Mouse (Mus musculus) liver, embryonic 13.5 days (tissue): ENCODE data around the gene Rmi1. TPM values are rescaled to one million over a fixed set of nuclear protein-coding genes. Genes with fewer than 3 reads are reported as not detected.
A peak's percentile ranks its signal among the peaks of the same experiment; 100 is the strongest.
"Not testable (repeated sequence)": the region's sequence is repeated elsewhere in the genome, so short reads cannot be mapped to it uniquely, and the experiment has no call there.

Source experiments
- ATAC-seq: fragments of 200-750 bp; cut with Nextera tagmentation; 2 replicates; pipeline ENCODE4 v1.8.0; 2017; ENCODE audit warnings: low read depth, mild to moderate bottlenecking, moderate number of reproducible peaks, moderate library complexity
- DNase-seq: peaks from one replicate; pipeline ENCODE4 v3.0.0; 2022
- H3K27ac ChIP-seq: fragments of 300-500 bp; sonication (generic); 2 replicates; pipeline ENCODE4 v1.5.1; 2015; ENCODE audit warnings: moderate library complexity, mild to moderate bottlenecking, inconsistent platforms
- H3K27me3 ChIP-seq: fragments of 300-500 bp; sonication (generic); 2 replicates; pipeline ENCODE4 v1.6.1; 2015; ENCODE audit warnings: mild to moderate bottlenecking, inconsistent platforms
- H3K36me3 ChIP-seq: fragments of 300-500 bp; sonication (generic); 2 replicates; pipeline ENCODE4 v1.6.1; 2015; ENCODE audit warnings: mild to moderate bottlenecking, inconsistent platforms
- H3K4me1 ChIP-seq: fragments of 300-500 bp; sonication (generic); replicated peaks from 2 replicates; pipeline ENCODE4 v1.6.1; 2015; ENCODE audit warnings: inconsistent platforms
- H3K4me2 ChIP-seq: fragments of 300-500 bp; sonication (generic); 2 replicates; pipeline ENCODE4 v1.6.1; 2015; ENCODE audit warnings: inconsistent platforms, mild to moderate bottlenecking, moderate library complexity
- H3K4me3 ChIP-seq: fragments of 300-500 bp; sonication (generic); replicated peaks from 2 replicates; pipeline ENCODE4 v1.5.1; 2015; ENCODE audit warnings: mild to moderate bottlenecking, inconsistent platforms
- H3K9ac ChIP-seq: fragments of 300-500 bp; sonication (generic); 2 replicates; pipeline ENCODE4 v1.6.1; 2015; ENCODE audit warnings: mild to moderate bottlenecking, inconsistent platforms
- H3K9me3 ChIP-seq: fragments of 300-500 bp; sonication (generic); replicated peaks from 2 replicates; pipeline ENCODE4 v1.6.1; 2016; ENCODE audit warnings: inconsistent platforms
- WGBS: fragments of 180-500 bp; shearing (Covaris S2); methylation state at CpG from one replicate; pipeline ENCODE4 v1.1.7; 2015; ENCODE audit not compliant: insufficient replicate concordance; 5-methylcytosine and 5-hydroxymethylcytosine counted together
- polyA plus RNA-seq: library from polyadenylated mRNA; unstranded; fragments of >200 nt; fragmentation: Nextera tagmentation; extraction: Ambion mirVana; gene quantifications from 2 replicates; pipeline ENCODE4 v1.2.1, GENCODE M21; 2015

Gene Rmi1
- polyA plus RNA-seq, 1 experiment from 2014 or later: 14.9 TPM

GRCm38 (mm10) chr13:58373153-58373470, 28.9 kb upstream of the Rmi1 start:
- Histone ChIP-seq H3K36me3 (no peaks in the 10 kb centered on the region; the same call in 1 of the 2 replicates), H3K27me3 (no peaks in the 10 kb centered on the region), H3K27ac (no peak overlapping the region), H3K4me1 (no peaks in the 10 kb centered on the region), H3K4me3 (no peak overlapping the region), H3K9me3 (peaks cover 12% of the 10 kb centered on the region; the same call in 1 of the 2 replicates), H3K9ac (no peak overlapping the region), H3K4me2 (no peak overlapping the region)
- ATAC-seq (no peak), DNase-seq (no peak)
- 53% methylated on average over 2 of the region's 2 CpGs for WGBS

- peaks cover 24% of the 10 kb centered on the region for H3K4me1 ChIP-seq
- peaks cover 38% of the 10 kb centered on the region for H3K36me3 ChIP-seq
- ATAC-seq: no peak
- H3K9me3 ChIP-seq: peaks cover 31% of the 10 kb centered on the region
- peak overlapping the region; percentile 63; the same call in 1 of the 2 replicates for H3K27ac ChIP-seq
- WGBS: 48% methylated on average over 11 of the region's 11 CpGs
- H3K4me2 ChIP-seq: peak overlapping the region; percentile 91
- no peak for DNase-seq
- H3K9ac ChIP-seq: peak overlapping the region; percentile 90
- no peaks in the 10 kb centered on the region for H3K27me3 ChIP-seq
- peak overlapping the region; percentile 90 for H3K4me3 ChIP-seq
Measured at GRCm38 (mm10) chr13:58384371-58384770, 17.7 kb upstream of the Rmi1 start.

GRCm38 (mm10) chr13:58384779-58385546, 17.1 kb upstream of the Rmi1 start, which contains the start of gene 2210016F16Rik:
TSS of gene 2210016F16Rik (minus strand) at chr13:58385225.
- Histone ChIP-seq H3K4me2 (peak within 1 kb of the TSS; percentile 91), H3K27me3 (no peaks in the 10 kb centered on the region), H3K36me3 (peaks cover 32% of the 10 kb centered on the region), H3K9ac (peak within 1 kb of the TSS; percentile 90), H3K27ac (peak within 1 kb of the TSS; percentile 63), H3K4me3 (peak within 1 kb of the TSS; percentile 90), H3K4me1 (peaks cover 24% of the 10 kb centered on the region), H3K9me3 (peaks cover 25% of the 10 kb centered on the region)
- 2% methylated on average over 80 of the region's 80 CpGs for WGBS
- DNase-seq (peak; percentile 60), ATAC-seq (peak; percentile 79)

GRCm38 (mm10) chr13:58385547-58385920, 16.5 kb upstream of the Rmi1 start:
- H3K4me3 ChIP-seq: peak overlapping the region; percentile 90
- H3K36me3 ChIP-seq: peaks cover 32% of the 10 kb centered on the region
- peak overlapping the region; percentile 91 for H3K4me2 ChIP-seq
- DNase-seq: no peak
- peaks cover 19% of the 10 kb centered on the region for H3K9me3 ChIP-seq
- H3K27me3 ChIP-seq: no peaks in the 10 kb centered on the region
- H3K27ac ChIP-seq: peak overlapping the region; percentile 63; the same call in 1 of the 2 replicates
- 66% methylated on average over 7 of the region's 7 CpGs for WGBS
- H3K9ac ChIP-seq: peak overlapping the region; percentile 90
- peaks cover 24% of the 10 kb centered on the region for H3K4me1 ChIP-seq
- no peak for ATAC-seq

GRCm38 (mm10) chr13:58387948-58388347, 14.1 kb upstream of the Rmi1 start:
- ATAC-seq: no peak; the same call in 1 of the 2 replicates
- Histone ChIP-seq H3K4me3 (no peak overlapping the region), H3K4me1 (peaks cover 24% of the 10 kb centered on the region), H3K9ac (no peak overlapping the region), H3K9me3 (no peaks in the 10 kb centered on the region), H3K27ac (no peak overlapping the region), H3K4me2 (no peak overlapping the region), H3K27me3 (no peaks in the 10 kb centered on the region), H3K36me3 (peaks cover 27% of the 10 kb centered on the region)
- peak; percentile 63 for DNase-seq
- WGBS: 14% methylated on average over 7 of the region's 7 CpGs

GRCm38 (mm10) chr13:58388379-58388778, 13.7 kb upstream of the Rmi1 start:
- ATAC-seq (no peak), DNase-seq (no peak)
- Histone ChIP-seq H3K27me3 (no peaks in the 10 kb centered on the region), H3K36me3 (peaks cover 27% of the 10 kb centered on the region), H3K9me3 (no peaks in the 10 kb centered on the region), H3K9ac (no peak overlapping the region), H3K4me3 (no peak overlapping the region), H3K4me2 (no peak overlapping the region), H3K4me1 (peaks cover 24% of the 10 kb centered on the region), H3K27ac (no peak overlapping the region)
- 25% methylated on average over 3 of the region's 3 CpGs for WGBS

- 0 out of 2 replicates have a peak overlapping the region, but pooled peaks have one; percentile 9 for H3K27ac ChIP-seq
- no peak overlapping the region for H3K4me3 ChIP-seq
- H3K36me3 ChIP-seq: peaks cover 38% of the 10 kb centered on the region
- no peaks in the 10 kb centered on the region for H3K27me3 ChIP-seq
- peaks cover 15% of the 10 kb centered on the region for H3K4me1 ChIP-seq
- WGBS: 72% methylated on average over 2 of the region's 2 CpGs
- ATAC-seq: no peak
- no peak overlapping the region for H3K9ac ChIP-seq
- DNase-seq: no peak
- H3K9me3 ChIP-seq: no peaks in the 10 kb centered on the region
- no peak overlapping the region for H3K4me2 ChIP-seq
Measured at GRCm38 (mm10) chr13:58389324-58389951, 12.6 kb upstream of the Rmi1 start.

GRCm38 (mm10) chr13:58394392-58394791, 7.7 kb upstream of the Rmi1 start:
- 0 out of 2 replicates have a peak, but pooled peaks have one; percentile 29 for ATAC-seq
- not testable (repeated sequence) for H3K27ac ChIP-seq, H3K4me3 ChIP-seq, H3K4me1 ChIP-seq, DNase-seq, H3K9ac ChIP-seq, H3K4me2 ChIP-seq, H3K9me3 ChIP-seq, H3K27me3 ChIP-seq
- WGBS: 82% methylated on average over 11 of the region's 11 CpGs
- peaks cover 80% of the 10 kb centered on the region for H3K36me3 ChIP-seq

- ATAC-seq (no peak), DNase-seq (no peak)
- H3K4me2 ChIP-seq: no peak overlapping the region
- H3K36me3 ChIP-seq: peaks cover 63% of the 10 kb centered on the region
- no peak overlapping the region for H3K4me3 ChIP-seq
- no peaks in the 10 kb centered on the region for H3K9me3 ChIP-seq
- WGBS: 92% methylated on average over 13 of the region's 13 CpGs
- no peak overlapping the region for H3K9ac ChIP-seq
- peaks cover 9% of the 10 kb centered on the region for H3K4me1 ChIP-seq
- no peak overlapping the region for H3K27ac ChIP-seq
- no peaks in the 10 kb centered on the region for H3K27me3 ChIP-seq
Measured at GRCm38 (mm10) chr13:58397651-58398050, 4.4 kb upstream of the Rmi1 start.

- H3K36me3 ChIP-seq: peaks cover 36% of the 10 kb centered on the region
- WGBS: 2% methylated on average over 11 of the region's 11 CpGs
- no peaks in the 10 kb centered on the region for H3K9me3 ChIP-seq
- ATAC-seq: no peak
- H3K4me2 ChIP-seq: peak overlapping the region; percentile 81
- H3K27ac ChIP-seq: peak overlapping the region; percentile 98; the same call in 1 of the 2 replicates
- H3K4me1 ChIP-seq: peaks cover 28% of the 10 kb centered on the region
- H3K9ac ChIP-seq: peak overlapping the region; percentile 99
- DNase-seq: no peak
- H3K4me3 ChIP-seq: peak overlapping the region; percentile 95
- no peaks in the 10 kb centered on the region for H3K27me3 ChIP-seq
Measured at GRCm38 (mm10) chr13:58400576-58400975, 1.5 kb upstream of the Rmi1 start.

- Histone ChIP-seq H3K4me1 (peaks cover 35% of the 10 kb centered on the region), H3K9me3 (no peaks in the 10 kb centered on the region), H3K4me3 (peak overlapping the region; percentile 95), H3K9ac (peak overlapping the region; percentile 99), H3K36me3 (peaks cover 29% of the 10 kb centered on the region), H3K27ac (peak overlapping the region; percentile 98), H3K4me2 (peak overlapping the region; percentile 81), H3K27me3 (no peaks in the 10 kb centered on the region)
- peak; percentile 43 for ATAC-seq
- peak; percentile 58 for DNase-seq
- WGBS: under 1% methylated on average over 82 of the region's 100 CpGs
Measured at GRCm38 (mm10) chr13:58401135-58402002, 679 bp upstream of the Rmi1 start.
